Mouse (Mus musculus): ENCODE measurements around the gene Ccdc85c. TPM values are rescaled to one million over a fixed set of nuclear protein-coding genes. Genes with fewer than 3 reads are reported as not detected.
A peak's percentile ranks its signal among the peaks of the same experiment; 100 is the strongest.

The Ccdc85c gene
- polyA plus RNA-seq, 1 experiment from 2014 or later: 17.8 TPM

DNA sequence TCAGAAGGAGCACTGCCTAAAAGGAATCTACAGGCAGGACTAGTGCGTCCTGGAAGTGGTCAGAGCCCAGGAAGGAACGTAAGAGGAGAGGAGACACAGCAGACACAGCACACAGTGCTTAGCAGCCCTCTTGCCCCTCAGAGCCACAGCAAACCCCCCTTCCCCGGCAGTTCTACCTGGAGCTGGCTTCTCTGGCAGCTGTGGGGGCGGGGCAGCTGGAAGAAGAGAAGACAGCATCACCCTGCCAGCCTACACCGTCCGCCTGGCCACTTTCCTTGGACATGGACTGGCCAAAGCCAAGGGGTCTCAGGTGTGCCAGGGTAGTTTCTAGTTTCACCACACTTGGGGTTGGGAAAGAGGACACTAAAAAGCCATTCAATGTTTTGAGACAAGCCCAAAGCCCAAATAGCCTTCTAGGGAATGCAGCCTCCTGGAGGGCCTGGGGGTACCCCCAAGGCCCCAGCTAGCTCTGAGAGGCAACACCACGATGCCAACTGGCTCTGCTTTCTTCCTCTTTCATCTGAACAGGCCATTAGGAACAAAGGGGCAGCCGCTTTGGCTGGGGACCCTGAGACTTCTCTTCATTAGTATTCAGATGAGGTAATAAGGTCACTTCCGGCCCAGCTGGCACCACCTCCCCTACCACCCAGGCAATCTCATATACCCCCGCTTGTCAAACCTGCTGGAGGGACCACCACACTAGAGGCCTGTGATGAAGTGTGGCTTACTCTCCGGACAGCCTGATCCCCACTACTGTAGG is 58.4 kb downstream of the Ccdc85c start:
- ATAC-seq (ENCODE audit: low FRiP score) (peak; percentile 8; the same call in 1 of the 2 replicates), DNase-seq (ENCODE audit: low spot score) (peak; percentile 47)
- H3K4me2 ChIP-seq (replicated peaks; ENCODE audit: low read depth, low read length): no peak overlapping the region
- H3K9me3 ChIP-seq (ENCODE audit: control insufficient read depth, low read length): no peaks in the 10 kb centered on the region
- 68% methylated on average over 11 of the region's 11 CpGs for WGBS
- peak overlapping the region; percentile 73 for H3K27ac ChIP-seq (ENCODE audit: low read depth, low read length)
- peaks cover 39% of the 10 kb centered on the region for H3K4me1 ChIP-seq (replicated peaks; ENCODE audit: control insufficient read depth, insufficient read depth, low read length)
- peak overlapping the region; percentile 31; the same call in 1 of the 2 replicates for H3K9ac ChIP-seq (ENCODE audit: low read depth, low read length)
- H3K27me3 ChIP-seq (ENCODE audit: control insufficient read depth, insufficient read depth, low read length): no peaks in the 10 kb centered on the region
- H3K4me3 ChIP-seq (ENCODE audit: low read depth, low read length): no peak overlapping the region
- no peaks in the 10 kb centered on the region for H3K36me3 ChIP-seq (ENCODE audit: control insufficient read depth, insufficient read depth, low read length)

- H3K4me1 ChIP-seq (replicated peaks; ENCODE audit: control insufficient read depth, insufficient read depth, low read length): peaks cover 30% of the 10 kb centered on the region
Observed at GRCm38 (mm10) chr12:108215090-108215489, 60.1 kb downstream of the Ccdc85c start.

GRCm38 (mm10) chr12:108213090-108214041 is 61.9 kb downstream of the Ccdc85c start:
- H3K4me3 ChIP-seq (ENCODE audit: low read depth, low read length): no peak overlapping the region
- whole genome bisulfite sequencing: 44% methylated on average over 18 of the region's 18 CpGs
- H3K9me3 ChIP-seq (ENCODE audit: control insufficient read depth, low read length): no peaks in the 10 kb centered on the region
- H3K27ac ChIP-seq (ENCODE audit: low read depth, low read length): peak overlapping the region; percentile 44
- H3K4me2 ChIP-seq (replicated peaks; ENCODE audit: low read depth, low read length): no peak overlapping the region
- H3K36me3 ChIP-seq (ENCODE audit: control insufficient read depth, insufficient read depth, low read length): no peaks in the 10 kb centered on the region
- H3K27me3 ChIP-seq (ENCODE audit: control insufficient read depth, insufficient read depth, low read length): no peaks in the 10 kb centered on the region
- H3K9ac ChIP-seq (ENCODE audit: low read depth, low read length): no peak overlapping the region
- ATAC-seq (ENCODE audit: low FRiP score): no peak
- peaks cover 22% of the 10 kb centered on the region for H3K4me1 ChIP-seq (replicated peaks; ENCODE audit: control insufficient read depth, insufficient read depth, low read length)
- no peak for DNase-seq (ENCODE audit: low spot score)

More at GRCm38 (mm10) chr12:108215090-108215489, 60.1 kb downstream of the Ccdc85c start:
- Histone ChIP-seq H3K4me2 (replicated peaks; ENCODE audit: low read depth, low read length) (no peak overlapping the region), H3K9me3 (ENCODE audit: control insufficient read depth, low read length) (no peaks in the 10 kb centered on the region), H3K9ac (ENCODE audit: low read depth, low read length) (no peak overlapping the region), H3K36me3 (ENCODE audit: control insufficient read depth, insufficient read depth, low read length) (no peaks in the 10 kb centered on the region), H3K4me3 (ENCODE audit: low read depth, low read length) (no peak overlapping the region), H3K27me3 (ENCODE audit: control insufficient read depth, insufficient read depth, low read length) (no peaks in the 10 kb centered on the region), H3K27ac (ENCODE audit: low read depth, low read length) (no peak overlapping the region)
- DNase-seq (ENCODE audit: low spot score) (no peak), ATAC-seq (ENCODE audit: low FRiP score) (no peak)
- 66% methylated on average over 8 of the region's 8 CpGs for WGBS

DNA sequence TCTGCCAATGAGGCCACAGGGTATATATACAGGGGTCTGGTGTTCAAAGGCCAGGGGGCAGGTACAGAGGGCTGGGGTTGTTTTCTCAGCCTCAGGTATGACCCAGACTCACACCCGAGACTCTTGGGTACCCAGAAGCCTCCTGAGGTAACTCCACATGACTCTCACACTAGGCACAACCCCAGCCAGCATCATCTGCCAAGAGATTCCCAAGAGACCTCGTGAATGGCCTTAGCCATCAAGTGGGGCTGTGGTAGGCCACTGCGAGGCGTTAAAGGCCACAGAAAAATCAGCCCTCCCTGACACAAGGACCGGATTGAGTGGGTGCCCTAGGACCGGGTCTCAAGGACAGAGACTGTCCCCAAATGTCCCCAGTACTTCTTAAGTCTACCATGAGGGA is 62.7 kb downstream of the Ccdc85c start:
- ATAC-seq (ENCODE audit: low FRiP score) (no peak), DNase-seq (ENCODE audit: low spot score) (no peak)
- Histone ChIP-seq H3K4me1 (replicated peaks; ENCODE audit: control insufficient read depth, insufficient read depth, low read length) (peaks cover 22% of the 10 kb centered on the region), H3K4me2 (replicated peaks; ENCODE audit: low read depth, low read length) (no peak overlapping the region), H3K27ac (ENCODE audit: low read depth, low read length) (no peak overlapping the region; the same call in 1 of the 2 replicates), H3K9me3 (ENCODE audit: control insufficient read depth, low read length) (no peaks in the 10 kb centered on the region), H3K27me3 (ENCODE audit: control insufficient read depth, insufficient read depth, low read length) (no peaks in the 10 kb centered on the region), H3K4me3 (ENCODE audit: low read depth, low read length) (no peak overlapping the region), H3K36me3 (ENCODE audit: control insufficient read depth, insufficient read depth, low read length) (no peaks in the 10 kb centered on the region), H3K9ac (ENCODE audit: low read depth, low read length) (peak overlapping the region; percentile 19; the same call in 1 of the 2 replicates)
- WGBS: 90% methylated on average over 6 of the region's 6 CpGs

GRCm38 (mm10) chr12:108212071-108212470 is 63.2 kb downstream of the Ccdc85c start:
- Histone ChIP-seq H3K9ac (ENCODE audit: low read depth, low read length) (peak overlapping the region; percentile 19; the same call in 1 of the 2 replicates), H3K27ac (ENCODE audit: low read depth, low read length) (no peak overlapping the region; the same call in 1 of the 2 replicates), H3K36me3 (ENCODE audit: control insufficient read depth, insufficient read depth, low read length) (no peaks in the 10 kb centered on the region), H3K4me1 (replicated peaks; ENCODE audit: control insufficient read depth, insufficient read depth, low read length) (peaks cover 22% of the 10 kb centered on the region), H3K27me3 (ENCODE audit: control insufficient read depth, insufficient read depth, low read length) (no peaks in the 10 kb centered on the region), H3K4me3 (ENCODE audit: low read depth, low read length) (no peak overlapping the region), H3K4me2 (replicated peaks; ENCODE audit: low read depth, low read length) (no peak overlapping the region), H3K9me3 (ENCODE audit: control insufficient read depth, low read length) (no peaks in the 10 kb centered on the region)
- 60% methylated on average over 5 of the region's 5 CpGs for WGBS
- ATAC-seq (ENCODE audit: low FRiP score) (no peak), DNase-seq (ENCODE audit: low spot score) (no peak)

- H3K4me3 ChIP-seq (ENCODE audit: low read depth, low read length): no peak overlapping the region
Observed at GRCm38 (mm10) chr12:108210623-108211022, 64.6 kb downstream of the Ccdc85c start.

DNA sequence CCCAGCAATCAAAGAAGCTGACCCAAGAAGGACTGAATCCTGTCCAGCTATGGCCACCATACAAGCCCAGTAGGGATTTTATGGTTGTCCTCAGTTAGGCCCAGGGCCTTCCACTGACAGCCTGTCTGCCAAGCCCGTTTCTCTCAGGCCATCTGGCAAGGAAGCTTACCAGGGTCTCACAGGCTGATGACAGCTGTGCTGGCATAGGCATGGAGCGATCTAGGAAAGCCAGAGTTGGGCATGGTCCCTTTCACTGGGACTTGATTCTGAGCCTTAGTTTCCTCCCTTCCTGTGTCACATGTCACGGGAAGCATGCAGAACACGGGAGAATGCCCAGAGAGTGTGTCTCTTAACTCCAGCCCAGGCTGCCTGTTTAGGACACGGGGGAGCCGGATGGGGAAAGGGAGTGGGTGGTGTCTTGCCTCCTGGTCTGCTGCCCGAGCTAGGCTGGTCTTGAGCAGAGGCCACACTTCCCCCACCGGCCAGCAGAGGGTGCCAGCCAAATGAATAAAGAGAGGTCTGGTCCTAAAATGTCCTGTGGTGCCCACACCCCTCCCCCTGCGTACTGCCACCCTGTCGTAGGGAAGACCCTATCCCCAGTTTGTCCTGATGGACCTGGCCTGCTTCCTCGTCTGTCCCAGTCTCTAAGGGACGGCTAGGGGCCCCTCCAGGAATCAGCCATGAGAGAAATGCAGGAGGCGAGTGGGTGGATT is 66.3 kb downstream of the Ccdc85c start:
- H3K4me2 ChIP-seq (replicated peaks; ENCODE audit: low read depth, low read length): no peak overlapping the region
- H3K9me3 ChIP-seq (ENCODE audit: control insufficient read depth, low read length): no peaks in the 10 kb centered on the region
- H3K4me3 ChIP-seq (ENCODE audit: low read depth, low read length): no peak overlapping the region
- H3K4me1 ChIP-seq (replicated peaks; ENCODE audit: control insufficient read depth, insufficient read depth, low read length): peaks cover 7% of the 10 kb centered on the region
- no peaks in the 10 kb centered on the region; the same call in 1 of the 2 replicates for H3K36me3 ChIP-seq (ENCODE audit: control insufficient read depth, insufficient read depth, low read length)
- DNase-seq (ENCODE audit: low spot score) (peak; percentile 86), ATAC-seq (ENCODE audit: low FRiP score) (peak; percentile 10; the same call in 1 of the 2 replicates)
- no peaks in the 10 kb centered on the region for H3K27me3 ChIP-seq (ENCODE audit: control insufficient read depth, insufficient read depth, low read length)
- no peak overlapping the region for H3K27ac ChIP-seq (ENCODE audit: low read depth, low read length)
- WGBS: 34% methylated on average over 13 of the region's 13 CpGs
- H3K9ac ChIP-seq (ENCODE audit: low read depth, low read length): no peak overlapping the region

More at GRCm38 (mm10) chr12:108210623-108211022, 64.6 kb downstream of the Ccdc85c start:
- no peak for DNase-seq (ENCODE audit: low spot score)
- H3K4me2 ChIP-seq (replicated peaks; ENCODE audit: low read depth, low read length): no peak overlapping the region
- ATAC-seq (ENCODE audit: low FRiP score): no peak
- H3K27ac ChIP-seq (ENCODE audit: low read depth, low read length): no peak overlapping the region
- no peaks in the 10 kb centered on the region for H3K36me3 ChIP-seq (ENCODE audit: control insufficient read depth, insufficient read depth, low read length)
- H3K4me1 ChIP-seq (replicated peaks; ENCODE audit: control insufficient read depth, insufficient read depth, low read length): peaks cover 19% of the 10 kb centered on the region
- no peaks in the 10 kb centered on the region for H3K27me3 ChIP-seq (ENCODE audit: control insufficient read depth, insufficient read depth, low read length)
- 93% methylated on average over 15 of the region's 15 CpGs for WGBS
- H3K9ac ChIP-seq (ENCODE audit: low read depth, low read length): no peak overlapping the region
- no peaks in the 10 kb centered on the region for H3K9me3 ChIP-seq (ENCODE audit: control insufficient read depth, low read length)

DNA sequence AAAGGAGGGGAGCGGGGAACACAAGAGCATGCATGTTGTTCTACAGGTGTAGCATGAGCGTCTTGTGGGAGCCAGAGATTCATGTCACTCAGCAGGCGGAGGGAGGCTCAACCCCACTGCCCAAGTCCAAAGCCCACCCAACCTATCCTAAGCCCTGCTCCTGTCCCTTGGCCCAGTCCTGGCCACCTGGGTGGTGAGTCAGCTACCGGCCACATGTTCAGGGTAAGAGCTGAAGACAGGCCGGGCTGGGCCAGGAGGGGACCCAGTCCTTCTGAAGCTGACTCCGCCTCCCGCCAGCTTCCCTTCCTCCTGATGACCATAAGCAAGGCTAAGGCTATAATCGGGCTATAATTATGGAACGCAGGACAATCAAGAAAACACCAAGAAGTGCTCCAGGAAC is 67.0 kb downstream of the Ccdc85c start:
- Histone ChIP-seq H3K4me1 (replicated peaks; ENCODE audit: control insufficient read depth, insufficient read depth, low read length) (peaks cover 2% of the 10 kb centered on the region; the same call in 1 of the 2 replicates), H3K36me3 (ENCODE audit: control insufficient read depth, insufficient read depth, low read length) (no peaks in the 10 kb centered on the region; the same call in 1 of the 2 replicates), H3K9ac (ENCODE audit: low read depth, low read length) (no peak overlapping the region), H3K4me3 (ENCODE audit: low read depth, low read length) (no peak overlapping the region), H3K9me3 (ENCODE audit: control insufficient read depth, low read length) (no peaks in the 10 kb centered on the region), H3K4me2 (replicated peaks; ENCODE audit: low read depth, low read length) (no peak overlapping the region), H3K27ac (ENCODE audit: low read depth, low read length) (no peak overlapping the region), H3K27me3 (ENCODE audit: control insufficient read depth, insufficient read depth, low read length) (no peaks in the 10 kb centered on the region)
- DNase-seq (ENCODE audit: low spot score): no peak
- ATAC-seq (ENCODE audit: low FRiP score): no peak
- 89% methylated on average over 9 of the region's 9 CpGs for WGBS

All from hindbrain, embryonic 11.5 days (tissue).